Mouse (Mus musculus): ENCODE data around the gene Mxd4.

DNA sequence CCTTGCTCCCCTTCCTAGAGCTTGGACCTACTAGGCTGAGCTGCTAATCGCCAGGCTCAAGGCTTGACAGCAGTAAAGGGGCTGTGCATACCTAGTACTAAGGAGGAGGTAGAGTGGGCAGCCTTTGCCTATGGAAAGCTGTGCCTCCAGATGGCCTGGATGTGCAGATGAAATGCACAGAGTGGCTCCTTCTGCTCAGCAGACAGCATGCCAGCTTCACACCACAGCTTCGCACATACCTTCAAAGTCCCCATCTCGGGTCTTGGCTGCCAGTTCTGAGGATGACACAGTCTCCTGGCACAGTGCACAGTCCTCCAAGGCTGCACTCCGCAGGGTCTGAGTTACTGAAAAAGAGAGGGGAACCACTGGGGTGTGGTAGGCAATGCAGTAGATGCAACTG lies 9.7 kb upstream of the Mxd4 start:
- TF ChIP-seq CTCF (IDR thresholded peaks at IDR 0.05; ENCODE audit: extremely low read depth, insufficient read depth, insufficient read length, insufficient replicate concordance) (no peak), POLR2A (IDR thresholded peaks at IDR 0.05; ENCODE audit: low read depth, low read length) (no peak)
